Mouse (Mus musculus) liver, embryonic 12.5 days (tissue): ENCODE results near the gene Rftn2. TPM values are rescaled to one million over a fixed set of nuclear protein-coding genes. Genes with fewer than 3 reads are reported as not detected.

Experiments
- ATAC-seq: fragments of 200-750 bp; cut with Nextera tagmentation; 2 replicates; pipeline ENCODE4 v1.8.0; 2017; ENCODE audit warnings: moderate number of reproducible peaks, mild to moderate bottlenecking, moderate library complexity
- H3K27ac ChIP-seq: fragments of 300-500 bp; sonication (generic); 2 replicates; pipeline ENCODE4 v1.5.1; 2016; ENCODE audit warnings: mild to moderate bottlenecking
- H3K27me3 ChIP-seq: fragments of 300-500 bp; sonication (generic); replicated peaks from 2 replicates; pipeline ENCODE4 v1.6.1; 2016; ENCODE audit warnings: mild to moderate bottlenecking, moderate library complexity
- H3K36me3 ChIP-seq: fragments of 300-500 bp; sonication (generic); 2 replicates; pipeline ENCODE4 v1.6.1; 2016; ENCODE audit warnings: mild to moderate bottlenecking, moderate library complexity
- H3K4me1 ChIP-seq: fragments of 300-500 bp; sonication (generic); 2 replicates; pipeline ENCODE4 v1.6.1; 2016
- H3K4me2 ChIP-seq: fragments of 300-500 bp; sonication (generic); 2 replicates; pipeline ENCODE4 v1.6.1; 2016; ENCODE audit warnings: mild to moderate bottlenecking, moderate library complexity
- H3K4me3 ChIP-seq: fragments of 300-500 bp; sonication (generic); 2 replicates; pipeline ENCODE4 v1.5.1; 2016; ENCODE audit warnings: mild to moderate bottlenecking, moderate library complexity
- H3K9ac ChIP-seq: fragments of 300-500 bp; sonication (generic); 2 replicates; pipeline ENCODE4 v1.6.1; 2016; ENCODE audit warnings: mild to moderate bottlenecking, moderate library complexity
- H3K9me3 ChIP-seq: fragments of 300-500 bp; sonication (generic); replicated peaks from 2 replicates; pipeline ENCODE4 v1.6.1; 2016; ENCODE audit warnings: mild to moderate bottlenecking, moderate library complexity
- WGBS: fragments of 180-500 bp; shearing (Covaris S2); methylation state at CpG from one replicate; pipeline ENCODE4 v1.1.7; 2016; ENCODE audit not compliant: insufficient replicate concordance; 5-methylcytosine and 5-hydroxymethylcytosine counted together
- polyA plus RNA-seq: library from polyadenylated mRNA; unstranded; fragments of >200 nt; fragmentation: Nextera tagmentation; extraction: Ambion mirVana; gene quantifications from 2 replicates; pipeline ENCODE4 v1.2.1, GENCODE M21; 2016

The Rftn2 gene
- polyA plus RNA-seq, 1 experiment from 2014 or later: 1.2 TPM

GRCm38 (mm10) chr1:55186592-55187210 lies 39.9 kb downstream of the Rftn2 start:
- 33% methylated on average over 11 of the region's 11 CpGs for WGBS
- no peaks in the 10 kb centered on the region for H3K27me3 ChIP-seq

GRCm38 (mm10) chr1:55185718-55186117 lies 40.9 kb downstream of the Rftn2 start:
- ATAC-seq: no peak
- Histone ChIP-seq H3K4me1 (0 out of 2 replicates have a peak, but pooled peaks cover 9% of the 10 kb centered on the region), H3K9me3 (no peaks in the 10 kb centered on the region), H3K4me3 (no peak overlapping the region), H3K36me3 (no peaks in the 10 kb centered on the region; the same call in 1 of the 2 replicates), H3K27ac (no peak overlapping the region), H3K9ac (no peak overlapping the region), H3K27me3 (no peaks in the 10 kb centered on the region), H3K4me2 (no peak overlapping the region)
- WGBS: 71% methylated on average over 6 of the region's 6 CpGs

More at GRCm38 (mm10) chr1:55186592-55187210, 39.9 kb downstream of the Rftn2 start:
- Histone ChIP-seq H3K9me3 (no peaks in the 10 kb centered on the region), H3K4me1 (0 out of 2 replicates have a peak, but pooled peaks cover 9% of the 10 kb centered on the region), H3K27ac (no peak overlapping the region), H3K4me3 (no peak overlapping the region), H3K9ac (no peak overlapping the region), H3K4me2 (no peak overlapping the region), H3K36me3 (no peaks in the 10 kb centered on the region)
- no peak for ATAC-seq

- H3K9ac ChIP-seq: no peak overlapping the region
- no peak overlapping the region for H3K27ac ChIP-seq
- peaks cover 3% of the 10 kb centered on the region; the same call in 1 of the 2 replicates for H3K36me3 ChIP-seq
- WGBS: 76% methylated on average over 5 of the region's 5 CpGs
- ATAC-seq: no peak
- 0 out of 2 replicates have a peak, but pooled peaks cover 9% of the 10 kb centered on the region for H3K4me1 ChIP-seq
- H3K4me2 ChIP-seq: no peak overlapping the region
- H3K4me3 ChIP-seq: no peak overlapping the region
- 0 out of 2 replicates have a peak, but pooled peaks cover 7% of the 10 kb centered on the region for H3K9me3 ChIP-seq
- no peaks in the 10 kb centered on the region for H3K27me3 ChIP-seq
Measured at GRCm38 (mm10) chr1:55182392-55182791, 44.2 kb downstream of the Rftn2 start.

GRCm38 (mm10) chr1:55179917-55180566 lies 46.5 kb downstream of the Rftn2 start:
- no peak overlapping the region for H3K4me3 ChIP-seq
- H3K9ac ChIP-seq: no peak overlapping the region
- no peaks in the 10 kb centered on the region for H3K4me1 ChIP-seq
- no peak for ATAC-seq
- H3K27me3 ChIP-seq: no peaks in the 10 kb centered on the region
- no peak overlapping the region for H3K27ac ChIP-seq
- H3K9me3 ChIP-seq: 0 out of 2 replicates have a peak, but pooled peaks cover 7% of the 10 kb centered on the region
- peaks cover 3% of the 10 kb centered on the region; the same call in 1 of the 2 replicates for H3K36me3 ChIP-seq
- H3K4me2 ChIP-seq: no peak overlapping the region
- 54% methylated on average over 5 of the region's 5 CpGs for WGBS

- Histone ChIP-seq H3K9me3 (0 out of 2 replicates have a peak, but pooled peaks cover 3% of the 10 kb centered on the region), H3K9ac (no peak overlapping the region), H3K4me1 (no peaks in the 10 kb centered on the region), H3K36me3 (no peaks in the 10 kb centered on the region), H3K4me2 (no peak overlapping the region), H3K27ac (no peak overlapping the region), H3K27me3 (no peaks in the 10 kb centered on the region), H3K4me3 (no peak overlapping the region)
- ATAC-seq: no peak
- WGBS: 20% methylated on average over 3 of the region's 3 CpGs
Measured at GRCm38 (mm10) chr1:55174558-55175034, 52.0 kb downstream of the Rftn2 start.

- no peak overlapping the region for H3K4me3 ChIP-seq
- H3K9me3 ChIP-seq: peaks cover 8% of the 10 kb centered on the region; the same call in 1 of the 2 replicates
- H3K9ac ChIP-seq: no peak overlapping the region
- 78% methylated on average over 10 of the region's 10 CpGs for WGBS
- H3K4me2 ChIP-seq: no peak overlapping the region
- no peaks in the 10 kb centered on the region for H3K27me3 ChIP-seq
- no peak for ATAC-seq
- no peak overlapping the region for H3K27ac ChIP-seq
- H3K36me3 ChIP-seq: no peaks in the 10 kb centered on the region
- H3K4me1 ChIP-seq: no peaks in the 10 kb centered on the region
Measured at GRCm38 (mm10) chr1:55173720-55174557, 52.6 kb downstream of the Rftn2 start.

- ATAC-seq: no peak
Measured at GRCm38 (mm10) chr1:55171361-55172325, 54.9 kb downstream of the Rftn2 start.

GRCm38 (mm10) chr1:55168591-55168990 lies 58.0 kb downstream of the Rftn2 start:
- H3K4me1 ChIP-seq: peaks cover 13% of the 10 kb centered on the region
- H3K9ac ChIP-seq: no peak overlapping the region
- no peaks in the 10 kb centered on the region for H3K27me3 ChIP-seq
- no peak overlapping the region for H3K4me3 ChIP-seq
- 82% methylated on average over 4 of the region's 4 CpGs for WGBS
- peaks cover 8% of the 10 kb centered on the region; the same call in 1 of the 2 replicates for H3K9me3 ChIP-seq
- H3K36me3 ChIP-seq: no peaks in the 10 kb centered on the region
- no peak for ATAC-seq
- no peak overlapping the region for H3K27ac ChIP-seq
- H3K4me2 ChIP-seq: no peak overlapping the region

More at GRCm38 (mm10) chr1:55171361-55172325, 54.9 kb downstream of the Rftn2 start:
- Histone ChIP-seq H3K4me1 (peaks cover 13% of the 10 kb centered on the region), H3K4me3 (peak overlapping the region; percentile 11; the same call in 1 of the 2 replicates), H3K4me2 (peak overlapping the region; percentile 42), H3K36me3 (no peaks in the 10 kb centered on the region), H3K9ac (no peak overlapping the region), H3K27me3 (no peaks in the 10 kb centered on the region), H3K27ac (no peak overlapping the region), H3K9me3 (peaks cover 8% of the 10 kb centered on the region; the same call in 1 of the 2 replicates)
- 65% methylated on average over 22 of the region's 22 CpGs for WGBS

GRCm38 (mm10) chr1:55167560-55167959 lies 59.0 kb downstream of the Rftn2 start:
- peaks cover 16% of the 10 kb centered on the region for H3K4me1 ChIP-seq
- no peak overlapping the region for H3K9ac ChIP-seq
- H3K36me3 ChIP-seq: no peaks in the 10 kb centered on the region
- no peaks in the 10 kb centered on the region for H3K27me3 ChIP-seq
- H3K9me3 ChIP-seq: peaks cover 5% of the 10 kb centered on the region; the same call in 1 of the 2 replicates
- H3K4me3 ChIP-seq: no peak overlapping the region
- 45% methylated on average over 4 of the region's 4 CpGs for WGBS
- ATAC-seq: peak; percentile 66
- no peak overlapping the region for H3K4me2 ChIP-seq
- no peak overlapping the region for H3K27ac ChIP-seq

- 40% methylated on average over 5 of the region's 5 CpGs for WGBS
Measured at GRCm38 (mm10) chr1:55164005-55164404, 62.6 kb downstream of the Rftn2 start.

GRCm38 (mm10) chr1:55162781-55163180 lies 63.8 kb downstream of the Rftn2 start:
- 65% methylated on average over 5 of the region's 5 CpGs for WGBS
- H3K9me3 ChIP-seq: no peaks in the 10 kb centered on the region
- H3K27me3 ChIP-seq: no peaks in the 10 kb centered on the region
- H3K9ac ChIP-seq: no peak overlapping the region
- peaks cover 18% of the 10 kb centered on the region for H3K4me1 ChIP-seq
- ATAC-seq: no peak
- no peak overlapping the region for H3K4me2 ChIP-seq
- H3K4me3 ChIP-seq: no peak overlapping the region
- no peak overlapping the region for H3K27ac ChIP-seq
- peaks cover 5% of the 10 kb centered on the region; the same call in 1 of the 2 replicates for H3K36me3 ChIP-seq

More at GRCm38 (mm10) chr1:55164005-55164404, 62.6 kb downstream of the Rftn2 start:
- Histone ChIP-seq H3K4me1 (peaks cover 24% of the 10 kb centered on the region), H3K27ac (no peak overlapping the region), H3K36me3 (no peaks in the 10 kb centered on the region), H3K27me3 (no peaks in the 10 kb centered on the region), H3K4me2 (no peak overlapping the region), H3K4me3 (no peak overlapping the region), H3K9ac (no peak overlapping the region), H3K9me3 (0 out of 2 replicates have a peak, but pooled peaks cover under 1% of the 10 kb centered on the region)
- no peak for ATAC-seq
